Mouse (Mus musculus): Measurements from ENCODE around the gene Lypd6b. TPM values are rescaled to one million over a fixed set of nuclear protein-coding genes. Genes with fewer than 3 reads are reported as not detected.

The Lypd6b gene
- polyA plus RNA-seq, 1 experiment from 2014 or later, result 2.0 TPM

- 79% methylated on average over 9 of the region's 9 CpGs for WGBS
- Histone ChIP-seq H3K36me3 (no peaks in the 10 kb centered on the region), H3K27me3 (ENCODE audit: insufficient read depth, poor library complexity, severe bottlenecking) (0 out of 2 replicates have a peak, but pooled peaks cover 3% of the 10 kb centered on the region), H3K9me3 (no peaks in the 10 kb centered on the region), H3K4me3 (no peak overlapping the region), H3K4me1 (no peaks in the 10 kb centered on the region), H3K27ac (no peak overlapping the region)
- DNase-seq (ENCODE audit: low spot score), result no peak
Observed at GRCm38 (mm10) chr2:49868116-49868858, 80.8 kb downstream of the Lypd6b start.

GRCm38 (mm10) chr2:49869044-49869443, 81.6 kb downstream of the Lypd6b start:
- Histone ChIP-seq H3K4me3 (no peak overlapping the region), H3K36me3 (no peaks in the 10 kb centered on the region), H3K9me3 (no peaks in the 10 kb centered on the region), H3K27me3 (ENCODE audit: insufficient read depth, poor library complexity, severe bottlenecking) (no peaks in the 10 kb centered on the region), H3K4me1 (no peaks in the 10 kb centered on the region), H3K27ac (no peak overlapping the region)
- no peak for DNase-seq (ENCODE audit: low spot score)
- 81% methylated on average over 7 of the region's 7 CpGs for WGBS

- 73% methylated on average over 10 of the region's 10 CpGs for WGBS
- H3K9me3 ChIP-seq, result no peaks in the 10 kb centered on the region
- no peak overlapping the region for H3K27ac ChIP-seq
- no peaks in the 10 kb centered on the region for H3K27me3 ChIP-seq (ENCODE audit: insufficient read depth, poor library complexity, severe bottlenecking)
- H3K36me3 ChIP-seq, result no peaks in the 10 kb centered on the region
- H3K4me3 ChIP-seq, result no peak overlapping the region
- H3K4me1 ChIP-seq, result no peaks in the 10 kb centered on the region
- DNase-seq (ENCODE audit: low spot score), result no peak
Observed at GRCm38 (mm10) chr2:49869782-49870514, 82.5 kb downstream of the Lypd6b start.

GRCm38 (mm10) chr2:49871012-49871411, 83.5 kb downstream of the Lypd6b start:
- 78% methylated on average over 1 of the region's 1 CpGs for WGBS
- H3K27ac ChIP-seq, result no peak overlapping the region
- no peaks in the 10 kb centered on the region for H3K4me1 ChIP-seq
- no peaks in the 10 kb centered on the region for H3K27me3 ChIP-seq (ENCODE audit: insufficient read depth, poor library complexity, severe bottlenecking)
- H3K4me3 ChIP-seq, result no peak overlapping the region
- no peaks in the 10 kb centered on the region for H3K36me3 ChIP-seq
- no peaks in the 10 kb centered on the region for H3K9me3 ChIP-seq
- no peak for DNase-seq (ENCODE audit: low spot score)

GRCm38 (mm10) chr2:49880507-49880906, 93.0 kb downstream of the Lypd6b start:
- Histone ChIP-seq H3K27ac (no peak overlapping the region), H3K9me3 (no peaks in the 10 kb centered on the region), H3K27me3 (ENCODE audit: insufficient read depth, poor library complexity, severe bottlenecking) (no peaks in the 10 kb centered on the region), H3K4me1 (no peaks in the 10 kb centered on the region), H3K36me3 (no peaks in the 10 kb centered on the region), H3K4me3 (no peak overlapping the region)
- 66% methylated on average over 9 of the region's 9 CpGs for WGBS
- DNase-seq (ENCODE audit: low spot score), result no peak

- Histone ChIP-seq H3K4me3 (no peak overlapping the region), H3K9me3 (no peaks in the 10 kb centered on the region), H3K27me3 (ENCODE audit: insufficient read depth, poor library complexity, severe bottlenecking) (no peaks in the 10 kb centered on the region), H3K36me3 (no peaks in the 10 kb centered on the region), H3K4me1 (no peaks in the 10 kb centered on the region), H3K27ac (no peak overlapping the region)
- DNase-seq (ENCODE audit: low spot score), result no peak
- 88% methylated on average over 1 of the region's 1 CpGs for WGBS
Observed at GRCm38 (mm10) chr2:49881002-49881401, 93.5 kb downstream of the Lypd6b start.

GRCm38 (mm10) chr2:49882461-49882860, 95.0 kb downstream of the Lypd6b start:
- 91% methylated on average over 1 of the region's 1 CpGs for WGBS
- Histone ChIP-seq H3K4me3 (no peak overlapping the region), H3K27ac (no peak overlapping the region), H3K36me3 (no peaks in the 10 kb centered on the region), H3K9me3 (no peaks in the 10 kb centered on the region), H3K27me3 (ENCODE audit: insufficient read depth, poor library complexity, severe bottlenecking) (no peaks in the 10 kb centered on the region), H3K4me1 (no peaks in the 10 kb centered on the region)
- DNase-seq (ENCODE audit: low spot score), result no peak

- no peak overlapping the region for H3K27ac ChIP-seq
- no peaks in the 10 kb centered on the region for H3K27me3 ChIP-seq (ENCODE audit: insufficient read depth, poor library complexity, severe bottlenecking)
- 67% methylated on average over 3 of the region's 3 CpGs for WGBS
- DNase-seq (ENCODE audit: low spot score), result no peak
- H3K4me1 ChIP-seq, result peaks cover 6% of the 10 kb centered on the region
- no peak overlapping the region for H3K4me3 ChIP-seq
- no peaks in the 10 kb centered on the region for H3K9me3 ChIP-seq
- H3K36me3 ChIP-seq, result no peaks in the 10 kb centered on the region
Observed at GRCm38 (mm10) chr2:49883990-49884389, 96.5 kb downstream of the Lypd6b start.

- Histone ChIP-seq H3K27ac (no peak overlapping the region), H3K36me3 (no peaks in the 10 kb centered on the region), H3K27me3 (ENCODE audit: insufficient read depth, poor library complexity, severe bottlenecking) (no peaks in the 10 kb centered on the region), H3K9me3 (no peaks in the 10 kb centered on the region), H3K4me1 (peaks cover 6% of the 10 kb centered on the region), H3K4me3 (no peak overlapping the region)
- WGBS, result 89% methylated on average over 4 of the region's 4 CpGs
- no peak for DNase-seq (ENCODE audit: low spot score)
Observed at GRCm38 (mm10) chr2:49886209-49886608, 98.7 kb downstream of the Lypd6b start.

GRCm38 (mm10) chr2:49888346-49888745, 100.9 kb downstream of the Lypd6b start:
- DNase-seq (ENCODE audit: low spot score), result no peak
- Histone ChIP-seq H3K4me1 (peaks cover 6% of the 10 kb centered on the region), H3K27me3 (ENCODE audit: insufficient read depth, poor library complexity, severe bottlenecking) (no peaks in the 10 kb centered on the region), H3K36me3 (no peaks in the 10 kb centered on the region), H3K9me3 (no peaks in the 10 kb centered on the region), H3K27ac (no peak overlapping the region), H3K4me3 (no peak overlapping the region)
- 80% methylated on average over 4 of the region's 4 CpGs for WGBS

GRCm38 (mm10) chr2:49890727-49891126, 103.2 kb downstream of the Lypd6b start:
- no peak overlapping the region for H3K27ac ChIP-seq
- DNase-seq (ENCODE audit: low spot score), result no peak
- H3K36me3 ChIP-seq, result no peaks in the 10 kb centered on the region
- 71% methylated on average over 2 of the region's 2 CpGs for WGBS
- H3K27me3 ChIP-seq (ENCODE audit: insufficient read depth, poor library complexity, severe bottlenecking), result 0 out of 2 replicates have a peak, but pooled peaks cover 8% of the 10 kb centered on the region
- H3K4me3 ChIP-seq, result no peak overlapping the region
- no peaks in the 10 kb centered on the region for H3K9me3 ChIP-seq
- peaks cover 6% of the 10 kb centered on the region for H3K4me1 ChIP-seq

- no peak for DNase-seq (ENCODE audit: low spot score)
- Histone ChIP-seq H3K27me3 (ENCODE audit: insufficient read depth, poor library complexity, severe bottlenecking) (no peaks in the 10 kb centered on the region), H3K27ac (no peak overlapping the region), H3K36me3 (no peaks in the 10 kb centered on the region), H3K4me3 (no peak overlapping the region), H3K4me1 (peaks cover 18% of the 10 kb centered on the region), H3K9me3 (no peaks in the 10 kb centered on the region)
- 81% methylated on average over 6 of the region's 6 CpGs for WGBS
Observed at GRCm38 (mm10) chr2:49909838-49910407, 122.4 kb downstream of the Lypd6b start.

GRCm38 (mm10) chr2:49911296-49912034, 124.0 kb downstream of the Lypd6b start:
- Histone ChIP-seq H3K4me3 (no peak overlapping the region), H3K36me3 (no peaks in the 10 kb centered on the region), H3K27ac (no peak overlapping the region), H3K27me3 (ENCODE audit: insufficient read depth, poor library complexity, severe bottlenecking) (no peaks in the 10 kb centered on the region), H3K4me1 (peaks cover 18% of the 10 kb centered on the region), H3K9me3 (no peaks in the 10 kb centered on the region)
- WGBS, result 79% methylated on average over 7 of the region's 7 CpGs
- no peak for DNase-seq (ENCODE audit: low spot score)
